Mouse (Mus musculus) embryonic stem cell, embryonic (primary cell): ENCODE results near the gene Psmb3.

Source experiments
- CTCF ChIA-PET, 4 experiments: fragments of 300-600 bp in 2 of 4; fragments of 350-600 bp in 2 of 4; sonication (Branson Sonifier 250); formaldehyde crosslinking; loops; one replicate each; lab custom pipeline; 2022; ENCODE audit warnings: inconsistent platforms in 2 of 4; lab: Charles Lee
- POLR2A ChIA-PET, 4 experiments: fragments of 300-600 bp in 2 of 4; fragments of 350-600 bp in 2 of 4; sonication (Branson Sonifier 250); formaldehyde crosslinking; loops; one replicate each; lab custom pipeline; 2022; ENCODE audit warnings: antibody characterized with exemption in 4 of 4, inconsistent platforms in 1 of 4; lab: Charles Lee

Gene Psmb3

DNA sequence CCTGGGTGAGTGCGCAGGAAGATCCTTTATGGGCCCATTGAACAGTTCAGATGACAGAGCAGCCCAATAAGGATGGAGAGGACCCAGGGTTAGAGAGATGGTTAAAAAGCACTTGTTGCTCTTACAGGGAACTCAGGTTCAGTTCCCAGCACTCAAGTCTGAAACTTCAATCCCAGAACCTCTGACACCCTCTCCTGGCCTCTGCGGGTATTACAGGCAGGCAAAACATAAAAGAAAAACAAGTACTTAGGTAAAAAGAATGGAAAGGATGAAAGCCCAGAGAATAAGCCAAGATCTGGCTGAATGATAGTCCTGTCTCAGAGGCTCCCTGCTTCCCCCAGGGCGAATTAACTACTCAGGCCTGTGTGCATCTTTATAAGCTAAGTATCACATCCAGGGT is 36.0 kb downstream of the Psmb3 start:
- POLR2A ChIA-PET: interaction anchor here in 1 of 4 experiments (0.6 to 2.2 kb wide), 9 partner anchors 11 to 213 kb away, joined by 3 to 9 read pairs (median 4); partner anchors contain the start of genes Pcgf2 and Psmb3
- CTCF ChIA-PET: interaction anchor here in 2 of 4 experiments (0.5 to 1.7 kb wide), 4 partner anchors 11 to 205 kb away, joined by 3 to 12 read pairs (median 7); no protein-coding TSS in a partner anchor

- POLR2A ChIA-PET: interaction anchor here in 2 of 4 experiments (0.5 to 2.2 kb wide), 13 partner anchors 10 to 1726 kb away, joined by 3 to 9 read pairs (median 4); partner anchors contain the start of genes Psmb3 (in 1 of the 2), Rpl19 (in 1 of the 2) and Rpl23 (in 1 of the 2)
- CTCF ChIA-PET: interaction anchor here in 3 of 4 experiments (0.6 to 1.3 kb wide), 6 partner anchors 41 to 372 kb away, joined by 4 to 14 read pairs (median 6); no protein-coding TSS in a partner anchor
These were observed 37.0 kb downstream of the Psmb3 start for GRCm38 (mm10) chr11:97740190-97740589.

DNA sequence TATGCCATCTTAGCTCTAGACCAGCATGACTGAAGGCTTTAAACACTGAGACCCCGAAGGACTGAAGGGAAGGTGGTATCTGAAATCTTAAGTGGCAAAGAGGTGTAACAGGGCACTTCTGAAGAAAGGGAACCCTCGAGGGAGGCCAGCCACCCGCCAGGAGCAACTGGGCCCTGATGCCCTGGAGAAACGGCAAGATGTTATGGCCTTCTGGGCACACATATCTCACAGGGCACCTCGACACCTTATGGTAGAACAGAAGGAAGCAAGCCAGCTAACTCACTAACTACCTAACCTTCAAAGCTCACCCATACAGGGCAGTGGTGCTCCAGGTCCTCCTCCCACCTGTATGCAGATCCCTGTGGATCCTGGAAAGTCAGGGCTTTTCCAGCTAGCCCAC is 39.0 kb downstream of the Psmb3 start:
- ChIA-PET POLR2A (interaction anchor here (0.6 to 4.8 kb wide), 19 partner anchors 9 to 142 kb away, joined by 3 to 54 read pairs (median 5); partner anchors contain the start of genes Psmb3 (in 2 of the 4), B230217C12Rik (in 1 of the 4), Cwc25 (in 1 of the 4) and Fbxo47 (in 1 of the 4)), CTCF (interaction anchor here in 1 of 4 experiments (1.6 kb wide), 1 partner anchor 97 kb away, joined by 5 read pairs; no protein-coding TSS in a partner anchor)

DNA sequence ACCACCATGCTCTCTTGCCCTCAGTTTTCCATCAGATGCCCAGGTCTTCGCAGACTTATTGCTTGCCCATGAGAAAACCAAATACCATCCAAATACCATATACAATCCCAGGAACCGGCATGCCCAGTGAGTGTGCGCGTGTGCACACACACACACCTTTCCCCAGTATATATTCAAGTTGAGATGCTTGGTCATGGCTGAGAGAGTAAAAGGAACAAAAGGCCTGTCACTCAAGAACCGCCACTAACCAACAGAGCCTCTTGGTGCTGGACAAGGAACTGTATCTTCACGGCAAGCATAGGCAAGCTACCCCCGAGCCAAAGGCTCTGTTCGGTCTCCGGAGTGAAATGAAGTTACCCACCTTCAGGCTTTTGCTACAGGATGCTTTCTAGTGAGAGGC is 39.4 kb downstream of the Psmb3 start:
- CTCF ChIA-PET: interaction anchor here in 1 of 4 experiments (1.6 kb wide), 1 partner anchor 98 kb away, joined by 5 read pairs; no protein-coding TSS in a partner anchor

GRCm38 (mm10) chr11:97743423-97743822 is 40.2 kb downstream of the Psmb3 start:
- CTCF ChIA-PET: interaction anchor here (0.5 to 2.0 kb wide), 6 partner anchors 11 to 145 kb away, joined by 3 to 15 read pairs (median 5); no protein-coding TSS in a partner anchor
- POLR2A ChIA-PET: interaction anchor here in 3 of 4 experiments (0.6 to 4.8 kb wide), 25 partner anchors 8 to 311 kb away, joined by 3 to 54 read pairs (median 4); partner anchors contain the start of genes 1700001P01Rik (in 2 of the 3), Rpl23 (in 2 of the 3), Cwc25 (in 1 of the 3) and Mllt6 (in 1 of the 3)

More for the DNA sequence above, 39.4 kb downstream of the Psmb3 start:
- POLR2A ChIA-PET: interaction anchor here in 3 of 4 experiments (0.7 to 4.8 kb wide), 20 partner anchors 10 to 142 kb away, joined by 3 to 54 read pairs (median 5); partner anchors contain the start of genes Psmb3 (in 2 of the 3), Rpl23 (in 2 of the 3), B230217C12Rik (in 1 of the 3) and Cwc25 (in 1 of the 3)

DNA sequence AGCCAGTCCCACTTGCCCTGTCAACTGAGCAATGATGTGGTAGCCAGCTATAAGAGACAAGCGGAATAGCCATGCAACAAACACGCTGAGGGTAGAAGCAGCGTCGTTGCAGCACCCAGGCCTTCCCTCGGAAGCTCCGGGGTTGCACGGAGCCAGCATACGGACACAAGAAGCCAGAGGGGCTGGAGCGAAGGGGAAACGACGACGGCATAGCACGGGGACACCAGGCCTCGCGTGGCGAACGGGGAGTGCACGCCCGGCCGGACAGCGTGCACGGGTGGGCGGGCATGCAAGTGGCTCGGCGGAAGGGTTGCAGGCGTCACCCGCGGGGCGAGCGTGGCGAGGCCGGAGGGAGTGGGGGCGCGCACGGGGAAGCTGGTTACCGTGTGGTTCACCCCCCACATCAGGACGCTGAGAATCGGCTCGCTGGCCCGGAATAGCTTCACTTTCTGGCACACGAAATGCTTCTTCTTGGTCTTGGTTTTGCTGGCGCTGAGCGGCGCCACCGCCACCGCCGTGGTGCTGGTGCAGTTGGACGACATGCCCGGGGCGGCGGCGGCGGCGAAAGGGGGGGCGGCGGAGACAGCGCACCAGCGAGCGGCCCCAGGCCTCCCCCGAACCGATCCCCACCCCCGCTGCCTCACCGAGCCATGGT is 41.0 kb downstream of the Psmb3 start, which contains the start of gene Pip4k2b:
Pip4k2b (minus strand) TSS at position 642 of the 655 bp plus-strand sequence.
- CTCF ChIA-PET: interaction anchor here (0.5 to 2.0 kb wide), 9 partner anchors 12 to 258 kb away, joined by 3 to 9 read pairs (median 4); no protein-coding TSS in a partner anchor
- POLR2A ChIA-PET: interaction anchor here (0.5 to 4.8 kb wide), 60 partner anchors 9 to 789 kb away, joined by 3 to 54 read pairs (median 4); partner anchors contain the start of genes Psmb3 (in 4 of the 4), 1700001P01Rik (in 3 of the 4), Cwc25 (in 3 of the 4) and Rpl23 (in 3 of the 4)

DNA sequence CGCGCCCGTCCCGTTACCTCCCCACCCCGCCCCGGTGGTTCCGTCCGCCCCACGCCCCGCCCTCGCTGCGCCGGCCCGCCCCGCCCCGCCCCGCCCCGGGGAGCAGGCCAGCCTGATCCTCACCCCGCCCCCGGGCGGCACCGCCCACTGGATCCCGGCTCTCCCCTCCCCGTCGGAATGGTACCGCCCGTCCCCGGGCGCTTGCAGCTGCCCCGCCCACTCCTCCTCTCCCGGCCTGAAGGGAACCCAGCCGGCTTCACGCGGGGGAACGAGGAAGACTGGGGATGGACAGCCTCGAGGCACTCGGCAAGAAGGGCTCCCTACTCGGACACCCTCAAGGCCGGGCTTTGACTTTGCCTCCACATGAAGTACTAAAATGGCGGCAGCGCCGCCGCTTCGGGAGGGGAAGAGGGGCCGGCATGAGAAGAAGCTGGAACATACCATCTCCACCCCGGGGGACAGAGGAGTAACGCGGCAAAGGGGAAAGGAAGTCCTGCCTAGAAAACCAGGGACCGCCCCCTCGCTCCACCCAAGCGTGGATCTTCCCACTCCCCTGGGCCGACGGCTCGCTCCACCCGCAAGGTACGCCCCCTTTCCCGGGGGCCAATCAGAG is 41.6 kb downstream of the Psmb3 start:
- POLR2A ChIA-PET: interaction anchor here (0.5 to 4.8 kb wide), 70 partner anchors 9 to 789 kb away, joined by 3 to 54 read pairs (median 4); partner anchors contain the start of genes Psmb3 (in 4 of the 4), 1700001P01Rik (in 3 of the 4), Cwc25 (in 3 of the 4) and Rpl19 (in 3 of the 4)
- CTCF ChIA-PET: interaction anchor here in 2 of 4 experiments (0.8 to 2.0 kb wide), 5 partner anchors 13 to 100 kb away, joined by 3 to 9 read pairs (median 4); no protein-coding TSS in a partner anchor

DNA sequence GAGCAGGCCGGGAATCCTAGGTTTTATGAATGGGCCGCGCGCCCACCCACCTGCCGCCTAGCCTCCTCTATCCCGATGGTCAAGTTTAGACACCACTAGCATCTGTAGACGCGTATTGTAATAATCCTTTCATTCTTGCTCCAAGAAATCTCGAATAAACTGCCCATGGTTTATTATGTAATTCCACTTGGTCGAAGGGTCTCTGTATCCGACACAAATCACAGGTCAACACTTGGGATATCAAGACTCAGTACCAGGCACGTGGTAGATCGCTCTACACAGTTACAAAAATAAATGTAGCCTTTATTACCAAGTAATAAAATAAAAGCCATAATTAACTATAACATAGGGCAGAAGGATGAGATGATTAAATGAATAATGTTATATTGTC is 42.1 kb downstream of the Psmb3 start:
- CTCF ChIA-PET: interaction anchor here in 2 of 4 experiments (0.8 to 2.0 kb wide), 4 partner anchors 16 to 100 kb away, joined by 3 to 9 read pairs (median 4); no protein-coding TSS in a partner anchor
- POLR2A ChIA-PET: interaction anchor here (0.5 to 4.8 kb wide), 62 partner anchors 8 to 447 kb away, joined by 3 to 54 read pairs (median 4); partner anchors contain the start of genes Psmb3 (in 4 of the 4), 1700001P01Rik (in 3 of the 4), Rpl19 (in 3 of the 4) and Rpl23 (in 3 of the 4)

GRCm38 (mm10) chr11:97747773-97748172 is 44.6 kb downstream of the Psmb3 start:
- ChIA-PET CTCF (interaction anchor here in 2 of 4 experiments (0.5 to 1.2 kb wide), 2 partner anchors 13 to 33 kb away, joined by 4 to 8 read pairs; no protein-coding TSS in a partner anchor), POLR2A (interaction anchor here in 2 of 4 experiments (0.5 to 3.2 kb wide), 14 partner anchors 11 to 105 kb away, joined by 3 to 15 read pairs (median 3); partner anchors contain the start of genes Cwc25 (in 2 of the 2), Rpl23 (in 2 of the 2), 1700001P01Rik (in 1 of the 2) and Pcgf2 (in 1 of the 2))

DNA sequence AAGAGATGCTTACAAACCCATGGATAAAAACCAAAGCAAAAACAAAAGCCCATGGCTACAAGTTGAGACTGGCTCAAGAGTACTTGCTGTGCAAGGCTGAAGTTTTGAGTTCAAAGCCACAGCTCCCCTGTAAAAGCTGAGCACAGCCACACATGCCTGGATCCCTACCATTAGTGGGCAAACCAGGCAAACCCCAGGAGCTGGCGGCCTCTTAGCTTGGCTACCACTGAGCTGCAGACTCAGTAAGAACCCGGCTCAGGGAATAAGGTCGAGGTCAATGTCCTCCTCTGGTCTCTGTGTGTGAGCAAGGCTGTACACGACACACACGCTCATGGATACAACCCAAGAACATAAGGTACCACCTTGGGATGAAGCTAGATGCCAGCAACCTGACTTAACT is 45.3 kb downstream of the Psmb3 start:
- ChIA-PET CTCF (interaction anchor here in 2 of 4 experiments (0.5 to 1.2 kb wide), 3 partner anchors 13 to 118 kb away, joined by 3 to 8 read pairs (median 5); no protein-coding TSS in a partner anchor), POLR2A (interaction anchor here in 2 of 4 experiments (0.7 to 3.2 kb wide), 14 partner anchors 10 to 108 kb away, joined by 3 to 15 read pairs (median 3); partner anchors contain the start of genes Cwc25 (in 2 of the 2), Rpl23 (in 2 of the 2), 1700001P01Rik (in 1 of the 2) and Pcgf2 (in 1 of the 2))

DNA sequence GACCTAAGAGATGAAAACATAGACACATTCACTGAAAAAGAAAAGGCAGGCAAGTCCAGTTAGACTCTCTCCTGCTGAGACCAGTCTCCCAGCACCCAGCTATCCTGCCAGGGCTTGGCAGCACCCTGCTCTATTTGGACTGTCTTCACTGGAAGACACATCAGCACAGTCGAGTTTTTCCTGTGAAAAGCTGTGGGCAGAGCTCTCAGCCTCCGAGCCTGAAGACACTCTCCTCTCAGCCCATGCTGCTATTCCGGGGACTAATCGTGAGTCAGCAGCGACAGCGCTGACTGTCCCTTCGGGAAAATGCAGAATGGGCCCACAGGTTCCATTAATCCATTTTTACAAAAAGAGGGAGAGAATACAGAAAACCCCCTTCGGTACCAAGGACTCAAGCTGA is 50.1 kb downstream of the Psmb3 start:
- ChIA-PET POLR2A (interaction anchor here in 3 of 4 experiments (0.6 to 2.3 kb wide), 9 partner anchors 9 to 53 kb away, joined by 3 to 10 read pairs (median 6); partner anchors contain the start of genes Cwc25 (in 2 of the 3), 1700001P01Rik (in 1 of the 3), Pcgf2 (in 1 of the 3) and Pip4k2b (in 1 of the 3)), CTCF (interaction anchor here in 2 of 4 experiments (0.5 to 0.6 kb wide), 2 partner anchors 88 to 238 kb away, joined by 3 to 7 read pairs; no protein-coding TSS in a partner anchor)

DNA sequence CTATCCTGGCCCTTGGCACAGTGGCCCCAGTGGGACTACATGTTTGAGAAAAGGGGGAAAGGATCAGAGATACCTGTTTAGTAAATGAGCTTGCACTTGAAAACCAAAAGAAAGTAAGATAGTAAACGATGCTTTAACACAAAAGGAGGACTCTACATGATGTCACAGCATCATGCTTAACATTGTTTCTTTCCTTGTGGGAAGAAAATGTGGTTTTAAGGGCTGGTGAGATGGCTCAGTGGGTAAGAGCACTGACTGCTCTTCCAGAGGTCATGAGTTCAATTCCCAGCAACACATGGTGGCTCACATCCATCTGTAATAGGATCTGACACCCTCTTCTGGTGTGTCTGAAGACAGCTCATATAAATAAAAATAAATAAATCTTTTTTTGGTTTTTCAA is 54.9 kb downstream of the Psmb3 start:
- ChIA-PET POLR2A (interaction anchor here in 2 of 4 experiments (0.5 to 1.3 kb wide), 8 partner anchors 8 to 237 kb away, joined by 3 to 4 read pairs (median 4); partner anchors contain the start of genes Cwc25 (in 2 of the 2) and Rpl23 (in 1 of the 2)), CTCF (interaction anchor here in 3 of 4 experiments (0.6 to 1.6 kb wide), 3 partner anchors 54 to 221 kb away, joined by 3 to 4 read pairs (median 3); no protein-coding TSS in a partner anchor)

DNA sequence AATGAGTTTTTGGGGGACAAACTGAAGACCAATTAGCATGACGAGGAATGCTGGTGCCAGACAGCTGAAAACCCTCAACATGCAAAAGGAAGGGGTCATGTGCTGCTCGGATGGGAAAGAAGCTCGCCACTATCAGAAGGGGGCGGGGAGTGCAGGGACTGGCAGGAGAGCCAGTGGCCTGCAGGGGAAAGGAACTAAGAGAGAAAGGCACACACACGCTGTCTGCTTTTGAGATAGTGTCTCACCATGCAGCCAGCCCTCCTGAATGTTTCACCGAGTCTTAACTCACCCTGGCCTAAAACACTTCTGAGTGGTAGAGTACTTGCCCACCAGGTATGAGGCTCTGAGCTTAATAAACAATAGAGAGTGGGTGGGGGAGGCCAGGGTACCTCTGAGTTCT is 55.7 kb downstream of the Psmb3 start:
- POLR2A ChIA-PET: interaction anchor here in 2 of 4 experiments (0.7 to 1.3 kb wide), 6 partner anchors 11 to 362 kb away, joined by 3 to 5 read pairs (median 4); partner anchors contain the start of gene Rpl23 (in 1 of the 2)

GRCm38 (mm10) chr11:97761638-97762037 is 58.4 kb downstream of the Psmb3 start:
- POLR2A ChIA-PET: interaction anchor here in 3 of 4 experiments (0.6 to 1.8 kb wide), 8 partner anchors 13 to 367 kb away, joined by 3 to 7 read pairs (median 4); partner anchors contain the start of gene Rpl23 (in 2 of the 3)

More for the DNA sequence above, 55.7 kb downstream of the Psmb3 start:
- CTCF ChIA-PET: interaction anchor here in 1 of 4 experiments (0.6 to 0.7 kb wide), 2 partner anchors 128 to 949 kb away, joined by 3 read pairs; no protein-coding TSS in a partner anchor

More at GRCm38 (mm10) chr11:97761638-97762037, 58.4 kb downstream of the Psmb3 start:
- CTCF ChIA-PET: interaction anchor here in 2 of 4 experiments (0.6 to 1.9 kb wide), 9 partner anchors 13 to 122 kb away, joined by 3 to 8 read pairs (median 4); partner anchors contain the start of genes 1700001P01Rik (in 1 of the 2), Fbxo47 (in 1 of the 2) and Pip4k2b (in 1 of the 2)
